Mouse (Mus musculus) c-Kit-positive CD71-negative TER-119-negative erythroid progenitor cells, embryonic 14.5 days (primary cell): ENCODE measurements around the gene Ap2a1.

Source experiments
- DNase-seq: peaks from one replicate; pipeline ENCODE4 v3.0.0-alpha.2; 2013; ENCODE audit warnings: low read depth

The Ap2a1 gene

DNA sequence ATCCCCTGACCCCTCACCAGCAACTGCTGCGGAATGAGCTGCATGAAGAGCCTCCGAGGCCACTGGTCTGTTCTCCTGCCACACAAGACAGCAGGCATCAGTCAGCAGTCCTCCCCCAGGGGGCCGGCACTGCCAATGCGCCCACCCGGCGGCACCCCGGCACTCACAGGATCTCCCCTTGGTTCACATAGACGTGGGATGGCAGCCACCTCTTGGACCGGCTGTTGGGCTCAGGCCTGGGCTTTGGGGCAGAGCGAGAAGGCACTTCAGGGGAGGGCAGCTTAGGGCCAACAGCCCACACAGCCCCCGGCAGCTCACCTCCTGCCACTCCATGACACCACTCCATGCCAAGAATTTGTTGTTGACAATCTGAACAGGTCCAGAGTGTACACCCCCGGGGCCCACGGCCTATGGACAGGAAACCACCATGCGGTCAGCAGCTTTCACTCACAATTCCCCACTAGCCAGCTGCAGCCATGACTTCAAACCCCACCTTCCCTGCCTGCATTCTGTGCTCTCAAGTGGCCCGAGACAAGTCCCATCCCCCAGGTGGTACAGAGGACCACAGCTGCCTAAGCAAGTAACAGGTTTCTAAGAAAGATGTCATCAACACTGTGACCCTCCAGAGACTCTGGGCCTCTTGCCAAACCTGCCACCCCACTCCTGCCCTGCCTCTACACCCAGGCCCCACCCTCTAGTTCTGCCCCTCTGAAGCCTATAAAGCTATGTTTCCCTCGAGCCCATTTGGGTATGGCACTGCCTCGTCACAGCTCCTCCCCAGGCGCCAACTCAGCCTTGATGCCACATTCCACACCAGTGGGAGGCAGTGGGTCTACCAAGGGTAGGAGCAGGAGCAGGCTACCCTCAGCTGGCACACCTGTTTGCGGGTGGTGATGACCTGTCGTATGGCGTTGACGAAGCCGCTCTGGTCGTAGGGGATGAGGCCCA, 64.4 kb downstream of the Ap2a1 start:
- DNase-seq, result no peak

DNA sequence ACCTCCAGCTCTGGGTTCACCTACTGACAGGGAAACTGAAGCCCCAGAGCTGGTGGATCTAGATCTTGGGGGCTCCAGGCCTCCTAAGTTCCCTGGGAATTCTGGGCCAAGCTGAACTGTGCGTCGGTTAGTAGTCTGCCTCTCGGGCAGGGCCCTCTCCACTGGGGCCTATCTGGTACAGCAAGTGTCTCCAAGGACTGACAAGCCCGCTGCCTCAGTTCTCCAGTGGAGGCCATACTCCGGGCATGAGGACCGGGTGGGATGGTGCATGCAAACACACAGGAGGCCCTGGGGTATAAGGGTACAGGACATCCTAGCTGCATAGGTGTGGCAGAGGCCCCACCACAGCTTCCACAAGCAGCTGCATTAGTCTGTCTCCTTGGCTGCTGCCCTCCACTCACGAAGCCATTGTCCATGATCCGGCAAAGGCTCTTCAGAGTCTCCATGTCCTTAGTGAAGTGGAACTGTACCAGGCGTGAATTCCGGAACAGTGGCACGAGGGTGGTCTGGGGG, 65.3 kb downstream of the Ap2a1 start:
- DNase-seq, result no peak

DNA sequence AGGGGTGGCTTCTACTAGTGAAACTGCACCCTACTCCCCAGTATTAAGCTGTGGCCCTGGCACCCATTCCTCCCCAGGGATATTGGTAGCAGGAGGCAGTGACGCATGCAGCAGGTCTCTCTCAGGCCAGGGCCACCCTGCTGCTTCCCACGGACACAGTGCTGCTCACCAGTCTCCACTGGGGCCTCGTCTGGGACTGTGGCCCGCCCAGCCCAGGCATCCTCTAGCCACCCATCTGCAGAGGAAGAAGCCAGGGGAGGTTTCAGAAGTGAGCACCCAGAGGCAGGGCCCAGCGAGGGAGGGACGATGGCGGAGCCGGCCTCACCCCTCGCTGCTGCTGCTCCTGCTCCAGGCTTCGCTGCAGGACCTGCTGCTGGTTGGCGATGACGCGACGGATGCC, 66.1 kb downstream of the Ap2a1 start:
- no peak for DNase-seq

DNA sequence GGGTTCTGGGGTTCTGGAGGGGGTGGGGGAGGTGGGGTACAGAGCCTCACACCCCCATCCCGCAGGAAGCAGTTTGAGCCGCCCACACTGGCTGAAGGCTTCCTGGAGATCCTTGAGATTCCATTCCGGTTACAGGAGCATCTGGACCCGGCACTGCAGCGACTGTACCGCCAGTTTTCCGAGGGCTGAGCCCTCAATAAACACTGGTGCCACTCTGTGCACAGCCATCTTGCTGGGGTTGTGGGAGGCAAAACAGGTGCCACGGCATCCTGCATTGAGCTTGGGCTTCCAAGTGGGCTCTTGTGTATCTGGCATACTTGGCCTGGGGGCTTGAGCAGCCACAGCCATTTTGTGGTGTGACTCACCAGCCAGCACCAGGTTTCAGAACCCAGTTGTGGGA, 66.9 kb downstream of the Ap2a1 start:
- DNase-seq, result no peak

DNA sequence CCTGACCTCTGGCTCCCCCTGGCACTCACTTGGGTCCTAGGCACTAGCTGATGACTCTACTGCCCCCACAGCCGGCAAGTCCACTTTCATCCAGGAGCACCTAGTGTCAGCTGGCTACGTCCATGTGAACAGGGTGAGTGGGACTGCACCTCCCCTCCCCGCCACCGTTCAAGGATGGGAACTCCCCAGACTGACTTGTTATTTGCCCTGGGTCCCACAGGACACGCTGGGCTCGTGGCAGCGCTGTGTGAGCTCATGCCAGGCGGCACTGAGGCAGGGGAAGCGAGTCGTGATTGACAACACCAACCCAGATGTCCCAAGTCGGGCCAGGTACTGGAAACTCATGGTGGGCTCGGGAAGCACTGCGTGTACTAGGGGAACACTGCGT, 67.9 kb downstream of the Ap2a1 start:
- DNase-seq, result no peak

DNA sequence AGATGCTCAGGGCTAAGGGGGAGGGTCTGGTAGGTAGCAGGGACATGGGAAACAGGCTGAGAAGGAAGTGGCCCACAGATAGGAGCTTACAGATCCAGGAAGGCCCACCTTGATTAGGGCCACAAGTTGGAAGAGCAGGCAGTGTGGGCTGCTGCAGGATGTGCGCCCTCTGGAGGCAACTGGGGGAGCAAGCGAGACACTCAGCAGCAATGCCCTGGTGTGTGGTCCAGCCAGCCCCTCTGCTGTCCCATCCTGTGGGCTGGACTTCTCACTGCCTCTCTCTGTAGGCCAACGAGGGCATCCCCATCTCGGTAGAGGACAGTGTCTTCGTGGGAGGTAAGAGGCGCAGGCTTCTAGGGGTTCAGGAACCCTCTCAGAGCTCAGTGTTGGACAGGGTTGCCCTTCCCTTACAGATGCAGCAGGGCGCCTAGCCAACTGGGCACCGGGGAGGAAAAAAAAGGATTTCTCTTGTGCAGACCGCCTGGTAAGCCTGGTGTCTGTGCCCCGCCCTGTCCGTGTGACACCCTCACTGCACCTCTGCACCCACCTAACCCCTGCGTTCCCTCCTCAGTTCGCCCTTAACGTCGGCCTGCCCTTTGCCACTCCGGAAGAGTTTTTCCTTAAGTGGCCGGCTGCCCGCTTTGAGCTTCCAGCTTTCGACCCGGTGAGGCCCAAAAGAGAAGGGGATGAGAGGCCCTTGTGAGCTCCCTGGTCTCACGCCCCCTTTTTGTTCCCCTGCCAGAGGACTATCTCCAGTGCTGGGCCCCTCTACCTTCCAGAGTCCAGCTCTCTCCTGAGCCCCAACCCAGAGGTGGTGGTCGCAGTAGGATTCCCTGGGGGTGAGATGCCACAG, 68.5 kb downstream of the Ap2a1 start:
- DNase-seq, result no peak

DNA sequence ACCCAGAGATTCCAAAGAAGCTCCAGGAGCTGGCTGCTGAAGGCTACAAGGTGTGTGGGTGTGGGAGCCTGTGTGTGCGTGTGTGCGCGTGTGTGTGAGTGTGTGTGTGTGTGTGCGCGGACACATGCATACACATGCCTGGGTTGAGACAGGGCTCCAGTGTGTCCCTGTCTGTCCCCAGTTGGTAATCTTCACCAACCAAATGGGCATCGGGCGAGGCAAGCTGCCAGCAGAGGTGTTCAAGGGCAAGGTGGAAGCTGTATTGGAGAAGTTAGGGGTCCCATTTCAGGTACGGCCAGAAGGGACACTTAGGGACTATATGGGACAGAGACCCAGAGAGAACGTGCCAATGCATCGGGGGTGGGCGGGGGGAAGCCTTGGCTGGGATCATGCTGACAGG, 69.4 kb downstream of the Ap2a1 start:
- DNase-seq, result no peak

DNA sequence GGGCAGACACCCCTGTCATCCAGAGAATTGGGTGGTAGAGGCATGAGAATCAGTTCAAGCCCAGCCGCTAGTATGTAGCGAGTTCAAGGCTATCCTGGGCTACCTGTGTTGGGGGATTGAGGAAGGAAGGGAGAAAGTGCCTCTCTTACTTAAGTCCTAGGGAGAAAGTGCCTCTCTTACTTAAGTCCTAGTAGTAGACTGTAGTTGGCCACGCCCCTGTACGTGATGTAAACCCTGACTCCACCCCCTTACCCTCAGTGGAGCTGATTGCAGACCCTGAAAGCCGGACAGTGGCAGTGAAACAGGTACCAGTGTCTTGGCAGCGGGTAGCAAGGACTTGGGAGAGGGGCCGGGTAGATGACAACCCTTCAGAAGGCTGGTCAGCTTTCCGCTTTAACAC, 71.4 kb downstream of the Ap2a1 start:
- DNase-seq, result no peak

DNA sequence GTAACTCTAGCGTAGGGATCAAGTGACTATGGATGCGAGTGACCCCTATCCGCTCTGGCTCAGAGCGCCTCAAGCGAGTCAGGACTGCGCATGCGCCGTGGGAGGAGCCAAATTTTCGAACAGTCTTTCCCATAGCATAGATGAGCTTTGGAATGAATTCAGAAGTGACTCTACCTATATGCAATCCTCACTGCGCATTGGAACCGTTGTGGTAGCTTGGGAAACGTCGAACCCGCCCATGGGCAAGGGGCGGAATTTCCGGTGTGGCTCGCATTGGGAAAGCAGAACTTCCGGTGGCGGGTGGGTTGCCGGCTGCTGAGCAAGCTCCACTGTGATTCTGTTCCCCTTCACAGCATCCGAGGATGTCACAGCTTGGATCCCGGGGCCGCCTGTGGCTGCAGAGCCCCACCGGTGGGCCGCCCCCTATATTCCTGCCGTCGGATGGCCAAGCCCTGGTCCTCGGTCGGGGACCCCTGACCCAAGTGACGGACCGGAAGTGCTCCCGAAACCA, 72.2 kb downstream of the Ap2a1 start, which contains the start of gene Pnkp:
TSS of gene Pnkp (plus strand) at position 98 of the 511 bp plus-strand sequence.
- DNase-seq, result peak; percentile 87

DNA sequence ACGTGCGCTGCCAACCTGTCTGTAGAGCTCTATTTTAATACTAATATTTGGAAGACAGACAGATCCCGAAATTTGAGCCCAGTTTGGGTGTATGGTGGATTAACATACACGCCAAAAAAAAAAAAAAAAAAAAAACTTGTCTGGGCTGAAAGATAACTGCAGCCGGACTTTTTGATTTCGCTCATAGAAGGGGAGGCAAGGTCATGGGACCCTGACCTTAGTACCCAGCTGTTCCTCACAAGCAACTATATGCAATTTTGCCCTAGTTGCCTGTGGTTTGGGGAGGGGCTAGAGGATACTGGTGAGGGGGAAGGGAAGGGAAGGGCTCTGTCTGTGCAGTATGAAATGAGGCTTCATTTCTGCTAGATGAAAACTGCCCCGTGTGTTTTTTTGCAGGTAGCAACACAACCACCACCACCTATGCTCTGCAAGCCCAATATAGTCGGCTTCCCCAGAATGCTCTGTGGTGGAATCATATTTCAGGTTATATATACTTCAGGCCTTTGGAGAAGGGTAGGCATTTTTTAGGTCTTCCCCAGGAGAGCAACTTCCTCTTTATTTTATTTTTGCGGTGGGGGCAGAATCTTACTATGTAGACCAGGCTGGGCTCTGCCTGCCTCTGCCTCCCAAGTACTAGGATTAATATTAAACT, 72.9 kb downstream of the Ap2a1 start:
- DNase-seq, result no peak

DNA sequence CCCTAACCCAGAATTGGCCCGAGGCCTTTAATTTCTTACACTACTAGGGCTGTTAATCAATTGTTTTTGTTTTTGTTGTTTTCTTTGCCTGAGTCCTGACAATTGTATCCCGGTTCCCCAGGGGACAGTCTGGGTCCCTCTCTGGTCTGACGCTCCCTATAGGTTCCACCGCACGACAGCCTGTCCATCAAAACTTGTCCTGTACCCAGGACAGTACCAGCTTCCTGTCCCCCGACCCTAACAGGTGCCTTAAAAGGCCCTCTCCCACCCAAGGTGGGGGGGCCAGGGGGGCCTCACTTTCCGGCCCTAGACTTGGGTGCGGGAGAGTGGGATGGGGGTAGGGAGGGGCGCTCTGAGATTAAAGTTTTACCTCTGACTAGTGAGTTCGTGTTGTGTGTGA, 74.3 kb downstream of the Ap2a1 start:
- DNase-seq, result no peak

DNA sequence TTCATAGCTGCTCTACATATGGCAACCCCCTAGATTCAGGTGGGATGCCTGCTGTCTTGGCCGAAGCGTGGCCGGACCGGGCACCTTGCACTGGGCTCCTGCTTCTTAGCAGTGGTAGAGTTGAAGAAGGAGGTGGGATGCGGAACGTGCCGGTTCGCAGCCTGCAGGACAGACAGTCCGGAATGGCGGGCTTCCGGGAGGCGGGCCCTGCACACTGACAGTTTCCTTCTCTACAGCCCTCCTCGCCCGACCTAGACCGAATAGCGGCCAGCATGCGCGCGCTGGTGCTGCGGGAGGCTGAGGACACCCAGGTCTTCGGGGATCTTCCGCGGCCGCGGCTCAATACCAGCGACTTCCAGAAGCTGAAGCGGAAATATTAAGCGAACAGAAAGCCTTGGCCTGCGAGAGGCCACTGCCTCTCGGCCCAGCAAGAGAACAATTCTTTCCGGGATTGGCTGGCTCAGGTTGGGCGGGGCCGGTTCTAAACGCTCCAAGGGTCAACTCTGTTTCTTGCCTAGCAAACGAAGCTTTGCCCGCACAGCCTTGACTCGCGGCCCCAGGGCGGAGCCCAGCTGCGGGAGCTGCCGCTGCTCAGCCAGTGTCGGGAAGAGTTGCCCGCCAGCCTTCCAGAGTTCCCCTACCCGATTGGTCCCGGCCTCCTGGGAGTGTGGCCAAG, 74.8 kb downstream of the Ap2a1 start:
- DNase-seq, result no peak

DNA sequence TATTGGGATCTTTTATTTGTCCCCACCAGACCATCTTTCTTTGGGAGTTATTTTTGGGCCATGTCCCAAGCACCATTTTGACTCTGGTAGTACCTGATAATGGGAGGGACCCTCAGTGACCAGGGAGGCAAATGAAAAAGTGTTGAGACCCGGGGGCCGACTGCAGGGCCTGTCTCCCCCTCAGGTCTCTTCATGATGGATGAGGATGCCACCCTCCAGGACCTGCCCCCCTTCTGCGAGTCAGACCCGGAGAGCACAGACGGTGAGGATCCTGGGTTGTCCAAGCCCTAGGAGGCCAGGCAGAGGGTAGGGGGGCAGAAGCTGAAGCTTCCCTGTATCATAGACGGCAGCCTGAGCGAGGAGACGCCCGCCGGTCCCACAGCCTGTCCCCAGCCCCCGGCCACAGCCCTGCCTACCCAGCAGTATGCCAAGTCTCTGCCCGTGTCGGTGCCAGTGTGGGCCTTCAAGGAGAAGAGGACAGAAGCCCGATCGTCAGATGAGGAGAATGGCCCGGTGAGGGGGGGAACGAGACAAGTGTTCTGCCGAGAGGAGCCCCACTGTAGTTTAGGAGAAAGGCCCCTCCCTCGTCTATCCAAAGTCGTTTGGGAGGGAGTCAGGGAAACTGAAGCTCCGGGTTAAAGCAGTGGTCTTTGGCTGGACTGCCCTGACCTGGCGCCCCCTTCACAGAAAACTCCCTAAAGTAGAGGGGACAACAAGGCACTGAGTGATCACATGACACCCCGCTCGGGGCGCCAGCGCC, 75.5 kb downstream of the Ap2a1 start:
- no peak for DNase-seq

DNA sequence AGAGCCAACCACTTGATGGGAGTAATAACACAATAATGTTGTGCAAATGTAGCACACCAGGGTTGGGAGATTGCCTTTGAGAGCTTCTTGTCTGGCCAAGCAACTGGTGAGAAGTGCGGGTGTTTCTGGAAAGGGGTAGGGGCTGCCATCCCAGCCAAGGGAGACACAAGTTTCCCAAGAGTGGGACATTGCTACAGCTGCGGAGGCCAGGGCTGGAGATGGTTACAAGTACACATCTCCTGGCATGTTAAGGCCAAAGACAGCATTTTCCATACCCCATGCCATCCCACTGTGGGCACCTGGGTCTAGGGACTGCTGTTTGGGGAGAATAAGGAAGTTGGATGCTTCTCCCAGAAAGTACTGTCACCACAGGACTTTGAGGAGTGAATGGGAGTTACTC, 76.2 kb downstream of the Ap2a1 start:
- DNase-seq, result no peak

DNA sequence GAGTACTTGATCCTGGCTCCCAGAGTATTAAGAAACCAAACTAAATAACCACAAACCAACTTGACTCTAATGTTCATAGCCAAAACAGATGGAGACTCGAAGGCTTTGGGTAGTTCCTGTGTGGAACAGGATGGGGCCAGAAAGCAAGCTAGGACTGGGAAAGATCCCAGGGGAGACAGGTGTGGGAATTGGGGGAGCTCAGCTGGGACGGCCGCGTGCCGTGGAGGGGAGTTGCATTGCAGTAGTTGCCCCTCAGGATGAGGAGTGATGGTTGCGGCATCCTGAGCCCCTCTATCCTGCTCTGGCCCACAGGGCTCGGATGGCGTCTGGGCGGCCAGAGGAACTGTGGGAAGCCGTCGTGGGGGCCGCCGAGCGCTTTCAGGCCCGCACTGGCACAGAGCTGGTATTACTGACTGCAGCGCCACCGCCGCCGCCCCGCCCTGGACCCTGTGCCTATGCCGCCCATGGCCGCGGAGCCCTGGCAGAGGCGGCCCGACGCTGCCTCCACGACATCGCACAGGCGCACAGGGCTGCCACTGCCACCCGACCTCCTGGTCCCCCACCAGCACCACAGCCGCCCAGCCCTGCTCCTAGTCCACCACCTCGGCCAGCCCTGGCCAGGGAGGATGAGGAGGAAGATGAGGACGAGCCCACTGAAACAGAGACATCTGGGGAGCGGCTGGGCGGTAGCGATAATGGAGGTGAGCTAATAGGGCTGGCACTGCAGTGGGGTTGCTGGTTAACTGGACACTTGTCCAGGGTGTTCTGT, 76.9 kb downstream of the Ap2a1 start:
- DNase-seq, result no peak

DNA sequence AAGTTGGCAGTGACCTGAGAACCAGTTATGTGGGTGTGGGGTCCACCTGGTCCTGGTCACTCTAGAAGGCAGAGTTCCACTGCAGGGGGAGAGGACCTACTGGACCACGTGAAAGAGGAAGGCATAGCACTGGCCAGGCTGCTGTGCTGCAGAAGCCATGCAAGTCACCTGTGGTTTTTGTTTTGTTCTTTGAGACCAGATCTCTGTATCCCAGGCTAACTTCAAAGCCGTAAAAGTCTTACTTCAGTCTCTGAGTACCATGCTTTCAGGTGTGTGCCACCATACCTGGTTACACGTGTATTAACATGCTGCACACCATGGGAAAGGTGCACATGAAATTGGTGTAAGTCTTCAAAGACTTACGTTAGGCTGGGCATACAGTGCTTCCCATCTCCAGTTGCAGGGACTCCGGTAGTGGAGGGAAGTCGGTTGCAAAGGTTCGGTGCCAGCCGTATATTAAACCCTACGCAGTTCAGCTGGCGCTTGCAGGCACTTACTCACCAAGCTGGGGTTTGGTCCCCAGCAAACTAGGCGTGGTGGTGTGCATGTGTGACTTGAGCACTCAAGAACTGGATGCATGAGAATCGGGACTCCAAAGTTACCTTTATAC, 77.6 kb downstream of the Ap2a1 start:
- no peak for DNase-seq

DNA sequence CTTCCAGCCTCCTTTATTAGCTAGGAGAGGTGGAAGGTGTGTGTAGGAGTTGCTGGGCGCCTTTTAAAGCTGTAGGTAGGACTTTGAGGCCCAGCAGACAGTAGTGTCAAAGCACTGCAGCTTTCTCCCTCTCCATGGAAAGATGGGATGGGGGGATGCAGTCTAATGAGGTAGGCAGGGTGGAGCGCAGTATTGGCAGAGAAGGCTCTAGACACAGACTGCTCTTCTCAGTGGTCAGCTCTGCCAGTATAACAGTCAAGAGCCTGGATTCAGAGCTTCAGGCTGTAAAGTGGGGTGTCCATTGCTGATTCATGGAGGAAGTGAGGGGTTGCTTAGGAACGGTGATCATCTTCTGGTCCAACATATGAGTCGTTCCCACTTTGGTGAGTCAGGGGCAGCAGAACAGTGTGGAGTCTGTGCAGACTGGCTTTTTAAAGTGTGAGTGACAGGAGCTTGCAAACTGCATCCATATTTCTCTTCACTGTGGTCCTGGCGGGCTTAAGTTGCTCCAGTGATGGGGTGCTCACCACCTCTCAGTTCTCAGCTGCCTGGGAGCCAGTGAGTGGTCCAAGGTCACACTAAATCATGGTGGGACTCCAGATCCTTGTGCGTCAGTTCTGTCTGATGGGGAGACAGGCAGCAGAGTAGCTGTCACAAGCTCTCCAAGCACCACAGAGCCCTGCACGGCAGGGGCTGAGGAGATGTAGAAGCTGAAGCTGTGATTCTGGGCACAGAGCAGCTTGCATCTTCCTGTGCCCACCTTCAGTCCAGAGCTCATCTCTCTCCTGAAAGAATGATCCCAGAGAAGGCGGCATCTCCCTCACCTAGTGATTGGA, 78.3 kb downstream of the Ap2a1 start:
- DNase-seq, result no peak
